Mouse (Mus musculus) megakaryocyte, adult 5-6 weeks (primary cell): ENCODE results near the gene Ndufaf4. TPM values are rescaled to one million over a fixed set of nuclear protein-coding genes. Genes with fewer than 3 reads are reported as not detected.

Experiments
- total RNA-seq, 2 experiments: library from RNA; stranded (forward) in 1 of 2; stranded (reverse) in 1 of 2; fragments of 153-499, 151-499 nt in 1 of 2; fragments of 221-1000, 200-1000 nt in 1 of 2; gene quantifications; 2 replicates each; pipeline versions ENCODE4 v1.2.3 to v1.2.4; 2015 to 2017

The Ndufaf4 gene
- total RNA-seq, 2 experiments from 2014 or later, result 8.8 to 15.3 TPM

Other genes starting within 250 kb of the Ndufaf4 start
- not detected in 2 replicates for gene Klhl32, start 47.0 kb upstream of the Ndufaf4 start, total RNA-seq (2015)
- gene Klhl32, start 47.0 kb upstream of the Ndufaf4 start, total RNA-seq (2017), result not detected in 2 replicates
- gene Gpr63, start 68.3 kb downstream of the Ndufaf4 start, total RNA-seq (2015), result not detected in 2 replicates
- not detected in 2 replicates for gene Gpr63, start 68.3 kb downstream of the Ndufaf4 start, total RNA-seq (2017)